Mouse (Mus musculus) cortical plate, adult 2 months (tissue): ENCODE measurements at regions not wholly inside any gene's neighbourhood (a gene's known extent, or its start where the extent isn't known, plus 50 kb on each side); places are given as distances from the start of the nearest gene placed in this dataset.

Experiments
- CTCF ChIP-seq: fragments of 200-500 bp; IDR thresholded peaks from 2 replicates; pipeline ENCODE4 v1.5.1; 2011; ENCODE audit warnings: mild to moderate bottlenecking, control low read depth, low read length; ENCODE audit not compliant: insufficient read depth; ENCODE audit errors: extremely low read depth
- POLR2A ChIP-seq: fragments of 200-500 bp; IDR thresholded peaks from 2 replicates; pipeline ENCODE4 v1.6.1; 2011; ENCODE audit warnings: mild to moderate bottlenecking, low read length, control low read depth; ENCODE audit not compliant: insufficient read depth; ENCODE audit errors: extremely low read depth

GRCm38 (mm10) chr19:15851622-15852021 is 95.5 kb downstream of the Psat1 start:
- no peak for TF ChIP-seq CTCF
- no peak for TF ChIP-seq POLR2A
